Mouse (Mus musculus) left cerebral cortex, postnatal 10 days (tissue): ENCODE measurements at regions not wholly inside any gene's neighbourhood (a gene's known extent, or its start where the extent isn't known, plus 50 kb on each side); places are given as distances from the start of the nearest gene placed in this dataset.

ENCODE experiments used
- DNase-seq, 2 experiments: peaks; one replicate each; pipeline ENCODE4 v3.0.0; 2021 to 2022; ENCODE audit warnings: low spot score in 2 of 2, mixed read lengths in 1 of 2; ENCODE audit errors: extremely low spot score in 1 of 2
- intact Hi-C: fragments of 180-260 bp; cut with DNase I; formaldehyde crosslinking; loops from one replicate; pipeline ENCODE4 v1.15.1; 2025

DNA sequence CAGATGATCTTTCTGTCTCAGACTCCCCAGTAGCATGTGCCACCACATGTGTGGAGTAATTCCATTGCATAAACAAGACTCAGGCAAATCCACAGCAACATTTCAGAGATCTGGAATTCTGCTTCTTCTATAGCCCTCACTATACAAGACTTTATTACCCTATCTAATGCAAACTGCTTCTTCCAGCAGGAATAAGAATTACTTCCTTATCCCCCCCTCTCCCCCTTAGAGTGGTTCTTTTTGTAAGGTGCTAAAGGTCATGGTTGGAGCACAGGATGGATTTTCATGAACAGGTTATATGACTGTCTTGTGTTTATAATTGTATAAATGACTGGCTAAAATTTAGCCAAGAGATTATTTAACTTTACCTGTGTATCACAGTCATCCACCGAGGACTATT lies 5037.4 kb downstream of the 9330182O14Rik start:
- intact Hi-C loops = no loop called here
- DNase-seq = no peak

DNA sequence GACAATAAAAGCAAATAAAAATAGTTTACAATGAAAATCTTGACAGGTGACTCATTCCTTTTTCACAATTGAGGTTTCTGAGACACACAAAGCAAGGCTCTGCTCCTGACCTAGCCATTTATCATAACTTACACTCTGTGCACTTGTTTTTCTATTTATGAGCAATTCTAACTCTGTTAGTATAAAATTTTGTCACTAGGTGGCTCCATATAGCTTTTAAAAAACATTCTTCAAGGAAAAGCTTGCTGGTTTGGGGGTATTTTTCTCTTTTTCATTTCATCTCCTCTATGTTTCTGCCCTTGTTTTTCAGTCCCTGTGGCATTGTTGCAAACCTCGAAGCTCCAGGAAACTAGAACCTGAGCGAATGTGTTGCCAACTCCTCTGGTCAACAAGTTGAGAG lies 5044.2 kb downstream of the 9330182O14Rik start:
- peak in 1 of 2 experiments; percentile 6 for DNase-seq
- intact Hi-C loops = no loop called here

GRCm38 (mm10) chr15:45180173-45180572 lies 5046.0 kb downstream of the 9330182O14Rik start:
- intact Hi-C loops = no loop called here
- no peak for DNase-seq
